Mouse (Mus musculus) G1E (cell line): ENCODE data around the gene Asb12. TPM values are rescaled to one million over a fixed set of nuclear protein-coding genes. Genes with fewer than 3 reads are reported as not detected.

Source experiments
- ATAC-seq: 2 replicates; pipeline ENCODE4 v1.8.0; 2016; ENCODE audit warnings: mild to moderate bottlenecking; ENCODE audit not compliant: insufficient number of reproducible peaks, poor library complexity, low FRiP score, severe bottlenecking; ENCODE audit errors: extremely low read depth
- DNase-seq: peaks from one replicate; pipeline ENCODE4 v3.0.0; 2012; ENCODE audit warnings: low spot score
- H3K27me3 ChIP-seq: 2 replicates; pipeline ENCODE4 v1.6.1; 2012; ENCODE audit warnings: mild to moderate bottlenecking, low read length, inconsistent platforms; ENCODE audit not compliant: insufficient read depth
- H3K36me3 ChIP-seq: replicated peaks from 2 replicates; pipeline ENCODE3; 2012; ENCODE audit warnings: mild to moderate bottlenecking, inconsistent platforms
- H3K4me1 ChIP-seq: 2 replicates; pipeline ENCODE4 v1.6.1; 2012; ENCODE audit warnings: low read depth, low read length, inconsistent platforms, mixed read lengths; ENCODE audit not compliant: insufficient read depth
- H3K4me3 ChIP-seq: 2 replicates; pipeline ENCODE4 v1.5.1; 2012; ENCODE audit warnings: low read depth, mild to moderate bottlenecking, inconsistent platforms, low read length, moderate library complexity, mixed read lengths
- H3K9me3 ChIP-seq: replicated peaks from 2 replicates; pipeline ENCODE4 v1.6.1; 2012; ENCODE audit warnings: inconsistent platforms
- CTCF ChIP-seq: IDR thresholded peaks from 2 replicates; pipeline ENCODE4 v1.5.1; 2012; ENCODE audit warnings: low read depth, low read length, inconsistent platforms, mixed read lengths
- GATA1 ChIP-seq: IDR thresholded peaks from 2 replicates; pipeline ENCODE4 v1.6.1; 2012; ENCODE audit warnings: borderline replicate concordance, low read length, inconsistent platforms, mixed read lengths
- GATA2 ChIP-seq: IDR thresholded peaks from 2 replicates; pipeline ENCODE4 v1.6.1; 2012; ENCODE audit warnings: low read depth, low read length, inconsistent platforms, borderline replicate concordance
- POLR2AphosphoS5 ChIP-seq: IDR thresholded peaks from 2 replicates; pipeline ENCODE4 v1.6.1; 2012; ENCODE audit warnings: low read depth, low read length, inconsistent platforms; ENCODE audit not compliant: insufficient replicate concordance
- TAL1 ChIP-seq: conservative IDR thresholded peaks from 2 replicates; pipeline ENCODE4 v1.6.1; 2012; ENCODE audit warnings: low read depth, low read length, inconsistent platforms, mixed read lengths
- polyA plus RNA-seq: library from polyadenylated mRNA; stranded (reverse); fragments of >175 nt; gene quantifications from 2 replicates; pipeline ENCODE4 v1.2.3, GENCODE M21; 2012
- total RNA-seq, 2 experiments: library from RNA; stranded (forward) in 1 of 2; stranded (reverse) in 1 of 2; fragments of 200-1000 nt in 1 of 2; fragments of >200 nt in 1 of 2; fragmentation: Nextera tagmentation in 1 of 2; gene quantifications; 2 replicates each; pipeline ENCODE4 v1.2.3; 2014 to 2017

Asb12 gene
- total and polyA plus RNA-seq, 3 experiments = not detected

DNA sequence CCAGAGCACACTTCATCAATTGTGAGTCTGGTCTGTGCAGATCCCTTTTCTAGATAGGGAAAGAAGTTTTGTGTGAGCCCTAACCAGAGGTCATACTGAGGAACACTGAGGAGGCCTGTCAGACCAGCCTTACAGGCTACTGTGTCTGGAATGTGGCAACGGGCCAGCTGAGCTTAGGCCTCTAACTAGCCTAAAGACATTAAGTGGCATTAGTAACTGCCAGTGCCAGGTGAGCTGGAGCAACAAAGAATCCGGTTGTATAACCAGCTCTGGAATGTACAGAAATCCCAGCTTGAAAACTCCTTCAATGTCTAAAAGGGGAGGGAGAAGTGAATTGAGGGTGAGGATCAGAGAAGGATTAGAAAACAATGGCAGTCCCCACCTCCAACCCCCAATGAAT, 111.9 kb downstream of the Asb12 start:
- TF ChIP-seq TAL1 = no peak
- Histone ChIP-seq H3K9me3 (no peaks in the 10 kb centered on the region), H3K36me3 (no peaks in the 10 kb centered on the region), H3K27me3 (no peaks in the 10 kb centered on the region), H3K4me3 (no peak overlapping the region), H3K4me1 (peaks cover 13% of the 10 kb centered on the region)
- ATAC-seq (no peak), DNase-seq (no peak)

GRCm38 (mm10) chrX:95445141-95445540, 112.6 kb downstream of the Asb12 start:
- no peak for ATAC-seq
- H3K4me3 ChIP-seq = peak overlapping the region; percentile 76

GRCm38 (mm10) chrX:95444776-95445111, 113.0 kb downstream of the Asb12 start, which contains the start of gene Amer1:
TSS of gene Amer1 (minus strand) at chrX:95444872.
- H3K4me3 ChIP-seq = peak within 1 kb of the TSS; percentile 76
- H3K4me1 ChIP-seq = peaks cover 13% of the 10 kb centered on the region
- no peaks in the 10 kb centered on the region for H3K9me3 ChIP-seq
- TF ChIP-seq GATA1 (no peak), GATA2 (no peak), TAL1 (no peak), POLR2AphosphoS5 (no peak), CTCF (no peak)
- peak; percentile 89 for ATAC-seq
- no peaks in the 10 kb centered on the region for H3K36me3 ChIP-seq
- no peaks in the 10 kb centered on the region for H3K27me3 ChIP-seq
- DNase-seq = peak; percentile 84

More at GRCm38 (mm10) chrX:95445141-95445540, 112.6 kb downstream of the Asb12 start:
- no peaks in the 10 kb centered on the region for H3K27me3 ChIP-seq
- H3K9me3 ChIP-seq = no peaks in the 10 kb centered on the region
- peaks cover 13% of the 10 kb centered on the region for H3K4me1 ChIP-seq
- DNase-seq = peak; percentile 1
- no peaks in the 10 kb centered on the region for H3K36me3 ChIP-seq
- TF ChIP-seq CTCF = no peak
- no peak for TF ChIP-seq GATA2
- no peak for TF ChIP-seq POLR2AphosphoS5
- no peak for TF ChIP-seq GATA1
- TF ChIP-seq TAL1 = no peak

DNA sequence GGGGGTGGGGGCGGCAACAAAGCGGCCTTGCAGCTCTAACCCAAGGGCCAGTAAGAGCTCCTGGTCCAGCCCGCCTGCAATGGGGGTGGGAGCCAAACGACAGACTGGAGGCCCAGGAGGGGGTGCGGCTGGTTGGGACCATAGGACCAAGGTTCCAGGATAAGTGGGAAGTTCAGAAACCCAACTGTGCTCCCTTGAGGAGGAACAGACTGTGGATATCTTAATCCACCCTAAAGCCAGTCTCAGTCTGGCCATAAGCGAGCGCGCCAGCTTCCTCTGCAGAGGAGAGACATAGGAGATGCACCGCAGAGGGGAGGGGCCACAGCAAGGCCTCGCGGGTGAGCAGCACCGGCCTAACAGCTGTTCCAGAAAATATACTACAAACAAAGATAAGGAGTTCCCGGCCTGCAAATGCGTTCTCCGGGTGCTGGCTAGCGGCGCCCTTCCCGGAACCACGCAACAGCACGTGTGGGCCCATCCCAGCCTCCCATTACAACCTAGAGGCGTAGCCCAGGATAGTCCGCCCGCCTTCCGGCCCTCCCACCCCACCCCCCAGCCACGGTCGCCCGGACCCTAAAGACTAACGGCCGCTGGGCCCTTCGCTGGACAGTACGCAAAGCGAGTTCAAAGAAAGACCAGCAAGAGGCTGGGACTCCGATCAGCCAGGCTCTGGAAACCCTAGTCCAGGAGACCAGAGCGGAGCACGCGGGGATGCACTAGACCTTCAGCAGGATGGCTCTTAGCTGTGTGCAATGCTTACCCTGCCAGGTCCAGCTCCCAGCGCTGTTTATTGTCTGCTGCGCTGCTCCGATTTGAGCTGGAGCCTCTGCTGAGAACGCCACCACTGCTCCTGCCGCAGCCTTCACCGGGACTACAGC, 113.7 kb downstream of the Asb12 start:
- Histone ChIP-seq H3K27me3 (no peaks in the 10 kb centered on the region), H3K4me1 (peaks cover 13% of the 10 kb centered on the region), H3K4me3 (peak overlapping the region; percentile 76), H3K9me3 (no peaks in the 10 kb centered on the region), H3K36me3 (peaks cover 3% of the 10 kb centered on the region)
- TF ChIP-seq POLR2AphosphoS5 (no peak), CTCF (no peak), GATA2 (no peak), GATA1 (no peak), TAL1 (no peak)
- ATAC-seq = peak; percentile 62
- peak; percentile 45 for DNase-seq

GRCm38 (mm10) chrX:95443390-95443789, 114.4 kb downstream of the Asb12 start:
- TF ChIP-seq POLR2AphosphoS5 = no peak
- DNase-seq = no peak
- peak overlapping the region; percentile 76; the same call in 1 of the 2 replicates for H3K4me3 ChIP-seq
- H3K36me3 ChIP-seq = peaks cover 3% of the 10 kb centered on the region
- no peaks in the 10 kb centered on the region for H3K9me3 ChIP-seq
- ATAC-seq = no peak
- no peaks in the 10 kb centered on the region for H3K27me3 ChIP-seq
- peaks cover 13% of the 10 kb centered on the region for H3K4me1 ChIP-seq

- Histone ChIP-seq H3K36me3 (peaks cover 3% of the 10 kb centered on the region), H3K27me3 (no peaks in the 10 kb centered on the region), H3K9me3 (no peaks in the 10 kb centered on the region), H3K4me3 (no peak overlapping the region), H3K4me1 (peaks cover 13% of the 10 kb centered on the region)
- TF ChIP-seq TAL1 (no peak), GATA2 (no peak), GATA1 (no peak), CTCF (no peak), POLR2AphosphoS5 (no peak)
- no peak for DNase-seq
- no peak for ATAC-seq
Measured at GRCm38 (mm10) chrX:95442261-95442660, 115.5 kb downstream of the Asb12 start.
